Mouse (Mus musculus) skeletal muscle tissue, adult 2 months (tissue): ENCODE results near the gene Gm20388.
"Not testable (repeated sequence)": the region's sequence is repeated elsewhere in the genome, so short reads cannot be mapped to it uniquely, and the experiment has no call there.

Source experiments
- DNase-seq: peaks from one replicate; pipeline ENCODE4 v3.0.0-alpha.2; 2012; ENCODE audit warnings: low read depth, low spot score

The Gm20388 gene

GRCm38 (mm10) chr8:120364093-120364725 is 453.6 kb downstream of the Gm20388 start:
- DNase-seq = no peak

GRCm38 (mm10) chr8:120366840-120367239 is 456.2 kb downstream of the Gm20388 start:
- DNase-seq = no peak

GRCm38 (mm10) chr8:120368191-120368590 is 457.6 kb downstream of the Gm20388 start:
- DNase-seq = not testable (repeated sequence)

GRCm38 (mm10) chr8:120368814-120369649 is 458.4 kb downstream of the Gm20388 start:
- peak; percentile 93 for DNase-seq

- peak; percentile 58 for DNase-seq
Measured at GRCm38 (mm10) chr8:120369956-120370355, 459.3 kb downstream of the Gm20388 start.

GRCm38 (mm10) chr8:120370461-120370860 is 459.8 kb downstream of the Gm20388 start:
- no peak for DNase-seq

- DNase-seq = no peak
Measured at GRCm38 (mm10) chr8:120371146-120371545, 460.5 kb downstream of the Gm20388 start.

- no peak for DNase-seq
Measured at GRCm38 (mm10) chr8:120371725-120372457, 461.2 kb downstream of the Gm20388 start.

GRCm38 (mm10) chr8:120372684-120373083 is 462.0 kb downstream of the Gm20388 start:
- DNase-seq = no peak

- no peak for DNase-seq
Measured at GRCm38 (mm10) chr8:120373621-120374020, 463.0 kb downstream of the Gm20388 start.

- no peak for DNase-seq
Measured at GRCm38 (mm10) chr8:120374070-120374469, 463.4 kb downstream of the Gm20388 start.

- DNase-seq = peak; percentile 79
Measured at GRCm38 (mm10) chr8:120374514-120374913, 463.9 kb downstream of the Gm20388 start.

- no peak for DNase-seq
Measured at GRCm38 (mm10) chr8:120375170-120375569, 464.5 kb downstream of the Gm20388 start.

- DNase-seq = no peak
Measured at GRCm38 (mm10) chr8:120376215-120376614, 465.6 kb downstream of the Gm20388 start.

GRCm38 (mm10) chr8:120376847-120377802 is 466.5 kb downstream of the Gm20388 start:
- no peak for DNase-seq

- DNase-seq = no peak
Measured at GRCm38 (mm10) chr8:120377803-120378189, 467.2 kb downstream of the Gm20388 start.

GRCm38 (mm10) chr8:120378306-120378705 is 467.7 kb downstream of the Gm20388 start:
- peak; percentile 86 for DNase-seq

GRCm38 (mm10) chr8:120379015-120379414 is 468.4 kb downstream of the Gm20388 start:
- DNase-seq = no peak

- no peak for DNase-seq
Measured at GRCm38 (mm10) chr8:120381865-120382264, 471.2 kb downstream of the Gm20388 start.

GRCm38 (mm10) chr8:120382436-120383203 is 472.0 kb downstream of the Gm20388 start:
- peak; percentile 89 for DNase-seq
